Mouse (Mus musculus): Measurements from ENCODE around the gene Trim14. TPM values are rescaled to one million over a fixed set of nuclear protein-coding genes. Genes with fewer than 3 reads are reported as not detected.
A peak's percentile ranks its signal among the peaks of the same experiment; 100 is the strongest.

Trim14 gene
- polyA plus RNA-seq, 1 experiment from 2014 or later: 0.85 TPM

GRCm38 (mm10) chr4:46523324-46523723, 12.6 kb downstream of the Trim14 start:
- no peaks in the 10 kb centered on the region for H3K36me3 ChIP-seq (ENCODE audit: control insufficient read depth, insufficient read depth, low read length)
- no peak for ATAC-seq

GRCm38 (mm10) chr4:46521457-46521856, 14.5 kb downstream of the Trim14 start:
- no peaks in the 10 kb centered on the region for H3K4me1 ChIP-seq (ENCODE audit: control insufficient read depth, insufficient read depth, low read depth, low read length)
- no peak overlapping the region for H3K4me3 ChIP-seq (ENCODE audit: low read length)
- H3K4me2 ChIP-seq (ENCODE audit: low read length): no peak overlapping the region
- H3K27ac ChIP-seq (ENCODE audit: low read depth, low read length): no peak overlapping the region
- WGBS: 75% methylated on average over 10 of the region's 10 CpGs
- no peaks in the 10 kb centered on the region for H3K36me3 ChIP-seq (ENCODE audit: control insufficient read depth, insufficient read depth, low read length)
- no peaks in the 10 kb centered on the region for H3K27me3 ChIP-seq (replicated peaks; ENCODE audit: control insufficient read depth, insufficient read depth, low read length)
- no peak overlapping the region for H3K9ac ChIP-seq (ENCODE audit: low read depth, low read length)
- H3K9me3 ChIP-seq (ENCODE audit: control insufficient read depth, low read length): no peaks in the 10 kb centered on the region
- no peak for ATAC-seq

More at GRCm38 (mm10) chr4:46523324-46523723, 12.6 kb downstream of the Trim14 start:
- Histone ChIP-seq H3K27ac (ENCODE audit: low read depth, low read length) (no peak overlapping the region), H3K9me3 (ENCODE audit: control insufficient read depth, low read length) (no peaks in the 10 kb centered on the region), H3K4me1 (ENCODE audit: control insufficient read depth, insufficient read depth, low read depth, low read length) (no peaks in the 10 kb centered on the region), H3K27me3 (replicated peaks; ENCODE audit: control insufficient read depth, insufficient read depth, low read length) (no peaks in the 10 kb centered on the region), H3K4me2 (ENCODE audit: low read length) (no peak overlapping the region), H3K9ac (ENCODE audit: low read depth, low read length) (no peak overlapping the region), H3K4me3 (ENCODE audit: low read length) (no peak overlapping the region)
- WGBS: 85% methylated on average over 4 of the region's 4 CpGs

GRCm38 (mm10) chr4:46520491-46520890, 15.4 kb downstream of the Trim14 start:
- ATAC-seq: no peak
- H3K9me3 ChIP-seq (ENCODE audit: control insufficient read depth, low read length): no peaks in the 10 kb centered on the region
- H3K4me2 ChIP-seq (ENCODE audit: low read length): no peak overlapping the region
- no peak overlapping the region for H3K9ac ChIP-seq (ENCODE audit: low read depth, low read length)
- H3K4me3 ChIP-seq (ENCODE audit: low read length): no peak overlapping the region
- H3K4me1 ChIP-seq (ENCODE audit: control insufficient read depth, insufficient read depth, low read depth, low read length): no peaks in the 10 kb centered on the region
- H3K27ac ChIP-seq (ENCODE audit: low read depth, low read length): no peak overlapping the region
- H3K36me3 ChIP-seq (ENCODE audit: control insufficient read depth, insufficient read depth, low read length): no peaks in the 10 kb centered on the region
- H3K27me3 ChIP-seq (replicated peaks; ENCODE audit: control insufficient read depth, insufficient read depth, low read length): no peaks in the 10 kb centered on the region
- WGBS: 84% methylated on average over 2 of the region's 2 CpGs

DNA sequence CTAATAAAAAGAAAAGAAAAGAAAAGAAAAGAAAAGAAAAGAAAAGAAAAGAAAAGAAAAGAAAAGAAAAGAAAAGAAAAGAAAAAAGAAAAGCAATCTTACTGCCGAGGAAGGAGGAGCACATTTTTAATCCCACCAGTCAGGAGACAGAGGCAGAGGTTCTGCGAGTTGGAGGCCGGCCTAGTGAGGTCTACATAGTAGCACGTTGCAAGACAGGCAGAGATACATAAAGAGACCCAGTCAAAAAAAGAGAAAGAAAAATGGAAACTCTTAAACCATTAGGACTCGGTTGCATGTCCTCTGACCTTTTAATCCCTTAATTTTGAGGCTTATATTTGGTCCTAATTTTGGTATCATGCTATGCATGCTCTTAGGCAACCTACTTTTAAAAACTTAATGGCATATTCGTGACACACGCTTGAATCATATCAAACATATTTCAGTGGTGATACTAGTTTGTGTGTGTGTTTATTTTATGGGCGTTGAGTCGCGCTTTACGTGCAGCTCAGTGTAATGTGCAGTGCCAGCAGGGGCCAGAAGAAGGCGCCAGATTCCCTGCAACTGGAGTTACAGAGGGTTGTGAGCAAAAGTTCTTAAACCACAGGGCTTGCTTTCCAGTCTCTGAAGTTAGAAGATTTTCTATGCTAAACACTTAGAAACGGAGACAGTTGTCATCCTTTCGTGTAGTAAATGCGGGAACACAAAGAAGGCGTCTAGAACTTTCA, 28.0 kb downstream of the Trim14 start:
- Histone ChIP-seq H3K4me3 (ENCODE audit: low read length) (peak overlapping the region; percentile 66), H3K4me1 (ENCODE audit: control insufficient read depth, insufficient read depth, low read depth, low read length) (peaks cover 3% of the 10 kb centered on the region; the same call in 1 of the 2 replicates), H3K4me2 (ENCODE audit: low read length) (peak overlapping the region; percentile 75), H3K9me3 (ENCODE audit: control insufficient read depth, low read length) (no peaks in the 10 kb centered on the region), H3K36me3 (ENCODE audit: control insufficient read depth, insufficient read depth, low read length) (peaks cover under 1% of the 10 kb centered on the region; the same call in 1 of the 2 replicates), H3K27me3 (replicated peaks; ENCODE audit: control insufficient read depth, insufficient read depth, low read length) (no peaks in the 10 kb centered on the region), H3K27ac (ENCODE audit: low read depth, low read length) (no peak overlapping the region), H3K9ac (ENCODE audit: low read depth, low read length) (no peak overlapping the region)
- 12% methylated on average over 16 of the region's 16 CpGs for WGBS
- ATAC-seq: no peak

DNA sequence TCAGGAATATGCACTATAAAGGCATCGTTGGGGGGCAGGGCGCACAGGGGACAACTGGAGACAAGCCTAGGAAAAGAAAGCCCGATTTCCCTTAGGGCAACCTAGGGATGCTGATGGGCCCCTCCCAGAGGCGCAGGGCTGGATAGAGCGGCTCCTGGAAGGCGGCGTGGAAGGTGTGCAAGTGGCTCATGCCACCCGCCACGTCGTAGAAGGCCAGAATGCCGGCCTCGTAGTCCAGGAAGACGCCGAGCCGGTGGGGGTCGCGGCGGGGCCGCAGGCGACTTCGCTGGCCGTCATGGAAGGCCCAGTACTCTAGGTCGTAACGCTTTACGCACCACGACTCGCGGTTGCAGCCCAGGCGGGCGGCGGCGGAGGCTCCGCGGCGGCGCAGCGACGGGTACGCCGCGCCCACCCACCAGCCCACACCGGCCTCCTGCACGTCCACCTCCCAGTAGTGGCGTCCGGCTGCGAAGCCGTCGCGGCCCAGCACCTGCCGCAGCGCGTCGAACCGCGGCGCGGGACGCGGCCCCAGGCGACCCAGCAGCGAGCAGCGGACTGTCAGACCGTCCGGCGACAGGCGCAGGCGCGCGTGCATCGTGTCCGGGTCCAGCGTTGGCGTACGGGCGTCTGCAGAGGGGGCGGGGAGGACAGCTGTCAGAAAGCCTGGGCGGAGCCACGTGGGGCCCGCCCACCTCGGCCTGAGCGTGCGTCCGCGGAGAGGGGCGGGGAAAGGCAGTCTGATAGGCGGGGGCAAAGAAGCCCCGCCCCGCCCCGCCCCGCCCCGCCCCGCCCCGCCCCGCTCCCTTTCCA, 28.9 kb downstream of the Trim14 start:
- peak; percentile 98 for ATAC-seq
- Histone ChIP-seq H3K36me3 (ENCODE audit: control insufficient read depth, insufficient read depth, low read length) (peaks cover 7% of the 10 kb centered on the region; the same call in 1 of the 2 replicates), H3K27ac (ENCODE audit: low read depth, low read length) (peak overlapping the region; percentile 80), H3K4me2 (ENCODE audit: low read length) (peak overlapping the region; percentile 75), H3K9me3 (ENCODE audit: control insufficient read depth, low read length) (no peaks in the 10 kb centered on the region), H3K9ac (ENCODE audit: low read depth, low read length) (peak overlapping the region; percentile 91), H3K27me3 (replicated peaks; ENCODE audit: control insufficient read depth, insufficient read depth, low read length) (no peaks in the 10 kb centered on the region), H3K4me3 (ENCODE audit: low read length) (peak overlapping the region; percentile 66), H3K4me1 (ENCODE audit: control insufficient read depth, insufficient read depth, low read depth, low read length) (peaks cover 3% of the 10 kb centered on the region; the same call in 1 of the 2 replicates)
- under 1% methylated on average over 77 of the region's 94 CpGs for WGBS

GRCm38 (mm10) chr4:46505361-46506057, 30.4 kb downstream of the Trim14 start:
- peaks cover 16% of the 10 kb centered on the region for H3K36me3 ChIP-seq (ENCODE audit: control insufficient read depth, insufficient read depth, low read length)
- H3K4me3 ChIP-seq (ENCODE audit: low read length): no peak overlapping the region
- H3K27me3 ChIP-seq (replicated peaks; ENCODE audit: control insufficient read depth, insufficient read depth, low read length): no peaks in the 10 kb centered on the region
- no peaks in the 10 kb centered on the region for H3K9me3 ChIP-seq (ENCODE audit: control insufficient read depth, low read length)
- peak overlapping the region; percentile 22; the same call in 1 of the 2 replicates for H3K9ac ChIP-seq (ENCODE audit: low read depth, low read length)
- no peak overlapping the region for H3K4me2 ChIP-seq (ENCODE audit: low read length)
- no peak overlapping the region for H3K27ac ChIP-seq (ENCODE audit: low read depth, low read length)
- peaks cover 3% of the 10 kb centered on the region; the same call in 1 of the 2 replicates for H3K4me1 ChIP-seq (ENCODE audit: control insufficient read depth, insufficient read depth, low read depth, low read length)
- WGBS: 53% methylated on average over 8 of the region's 8 CpGs
- no peak for ATAC-seq

DNA sequence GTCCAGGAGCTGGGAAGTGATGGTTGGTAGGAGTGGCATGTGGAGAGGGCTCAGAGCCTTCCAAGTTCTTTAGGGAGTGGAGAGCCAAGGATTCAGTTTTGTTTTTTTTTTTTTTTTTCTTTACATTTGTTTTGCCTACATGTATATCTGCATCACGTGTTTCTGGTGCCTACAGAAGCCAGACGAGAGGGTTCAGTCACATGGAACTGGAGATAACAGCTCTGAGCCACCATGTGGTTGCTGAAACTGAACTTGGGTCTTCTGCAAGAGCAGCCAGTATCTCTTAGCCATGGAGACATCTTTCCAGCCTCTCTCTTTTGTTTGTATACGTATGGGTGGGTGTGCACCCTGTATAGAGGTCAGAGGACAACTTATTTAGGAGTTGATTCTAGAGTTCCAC, 32.1 kb downstream of the Trim14 start:
- Histone ChIP-seq H3K36me3 (ENCODE audit: control insufficient read depth, insufficient read depth, low read length) (peaks cover 18% of the 10 kb centered on the region), H3K4me1 (ENCODE audit: control insufficient read depth, insufficient read depth, low read depth, low read length) (peaks cover 3% of the 10 kb centered on the region; the same call in 1 of the 2 replicates), H3K27me3 (replicated peaks; ENCODE audit: control insufficient read depth, insufficient read depth, low read length) (no peaks in the 10 kb centered on the region), H3K4me2 (ENCODE audit: low read length) (no peak overlapping the region), H3K27ac (ENCODE audit: low read depth, low read length) (no peak overlapping the region), H3K9me3 (ENCODE audit: control insufficient read depth, low read length) (no peaks in the 10 kb centered on the region), H3K9ac (ENCODE audit: low read depth, low read length) (no peak overlapping the region), H3K4me3 (ENCODE audit: low read length) (no peak overlapping the region)
- ATAC-seq: no peak
- 75% methylated on average over 3 of the region's 3 CpGs for WGBS

GRCm38 (mm10) chr4:46502606-46503502, 33.1 kb downstream of the Trim14 start:
- Histone ChIP-seq H3K9me3 (ENCODE audit: control insufficient read depth, low read length) (no peaks in the 10 kb centered on the region), H3K4me1 (ENCODE audit: control insufficient read depth, insufficient read depth, low read depth, low read length) (peaks cover 3% of the 10 kb centered on the region; the same call in 1 of the 2 replicates), H3K9ac (ENCODE audit: low read depth, low read length) (no peak overlapping the region), H3K36me3 (ENCODE audit: control insufficient read depth, insufficient read depth, low read length) (peaks cover 18% of the 10 kb centered on the region), H3K27ac (ENCODE audit: low read depth, low read length) (no peak overlapping the region), H3K4me3 (ENCODE audit: low read length) (no peak overlapping the region), H3K4me2 (ENCODE audit: low read length) (no peak overlapping the region), H3K27me3 (replicated peaks; ENCODE audit: control insufficient read depth, insufficient read depth, low read length) (no peaks in the 10 kb centered on the region)
- no peak for ATAC-seq
- WGBS: 55% methylated on average over 16 of the region's 16 CpGs

Data from hindbrain, embryonic 16.5 days (tissue).